Mouse (Mus musculus) cerebellum, adult 8-10 months (tissue): ENCODE results near the gene Cfap36.

ENCODE experiments used
- DNase-seq: peaks from one replicate; pipeline ENCODE4 v3.0.0; 2022

The Cfap36 gene

GRCm38 (mm10) chr11:29246883-29247650 is at the start of gene Cfap36:
Gene Cfap36, minus strand, starts transcription at chr11:29247409.
- peak; percentile 86 for DNase-seq

- DNase-seq, result no peak
Observed at GRCm38 (mm10) chr11:29287305-29287704, 40.1 kb upstream of the Cfap36 start.

GRCm38 (mm10) chr11:29286040-29286439 is 38.8 kb upstream of the Cfap36 start:
- no peak for DNase-seq

GRCm38 (mm10) chr11:29274758-29275157 is 27.5 kb upstream of the Cfap36 start:
- DNase-seq, result no peak

GRCm38 (mm10) chr11:29267824-29268223 is 20.6 kb upstream of the Cfap36 start:
- DNase-seq, result peak; percentile 54

- no peak for DNase-seq
Observed at GRCm38 (mm10) chr11:29254643-29255042, 7.4 kb upstream of the Cfap36 start.

- no peak for DNase-seq
Observed at GRCm38 (mm10) chr11:29248386-29248785, 1.2 kb upstream of the Cfap36 start.

GRCm38 (mm10) chr11:29247725-29248124 is 516 bp upstream of the Cfap36 start:
- no peak for DNase-seq

GRCm38 (mm10) chr11:29245988-29246387 is 1.2 kb downstream of the Cfap36 start:
- DNase-seq, result no peak

- no peak for DNase-seq
Observed at GRCm38 (mm10) chr11:29241961-29242360, 5.2 kb downstream of the Cfap36 start.

- no peak for DNase-seq
Observed at GRCm38 (mm10) chr11:29239353-29239752, 7.9 kb downstream of the Cfap36 start.

- no peak for DNase-seq
Observed at GRCm38 (mm10) chr11:29238551-29238950, 8.7 kb downstream of the Cfap36 start.

GRCm38 (mm10) chr11:29238047-29238446 is 9.2 kb downstream of the Cfap36 start:
- no peak for DNase-seq

GRCm38 (mm10) chr11:29237364-29237763 is 9.8 kb downstream of the Cfap36 start:
- DNase-seq, result no peak

GRCm38 (mm10) chr11:29233569-29233968 is 13.6 kb downstream of the Cfap36 start:
- DNase-seq, result no peak

- no peak for DNase-seq
Observed at GRCm38 (mm10) chr11:29228957-29229356, 18.3 kb downstream of the Cfap36 start.

GRCm38 (mm10) chr11:29224754-29225153 is 22.5 kb downstream of the Cfap36 start:
- no peak for DNase-seq

- no peak for DNase-seq
Observed at GRCm38 (mm10) chr11:29222310-29222709, 24.9 kb downstream of the Cfap36 start.

- no peak for DNase-seq
Observed at GRCm38 (mm10) chr11:29219055-29219454, 28.2 kb downstream of the Cfap36 start.

- no peak for DNase-seq
Observed at GRCm38 (mm10) chr11:29216196-29216595, 31.0 kb downstream of the Cfap36 start.

GRCm38 (mm10) chr11:29209774-29210173 is 37.4 kb downstream of the Cfap36 start:
- DNase-seq, result no peak

GRCm38 (mm10) chr11:29203653-29204052 is 43.6 kb downstream of the Cfap36 start:
- DNase-seq, result no peak

GRCm38 (mm10) chr11:29188981-29189380 is 58.2 kb downstream of the Cfap36 start:
- DNase-seq, result no peak

- DNase-seq, result no peak
Observed at GRCm38 (mm10) chr11:29181751-29182150, 65.5 kb downstream of the Cfap36 start.

GRCm38 (mm10) chr11:29180657-29181056 is 66.6 kb downstream of the Cfap36 start:
- DNase-seq, result peak; percentile 55
